Mouse (Mus musculus): ENCODE measurements around the gene Podxl2. TPM values are rescaled to one million over a fixed set of nuclear protein-coding genes. Genes with fewer than 3 reads are reported as not detected.

The Podxl2 gene
- 100 to 1,000 TPM in 2 of 4 experiments, 10 to 100 TPM in 2; 40.6 to 123 (median 83.0) TPM for total RNA-seq (2022)

- DNase-seq: peak; percentile 60
Measured at GRCm38 (mm10) chr6:88874868-88875508, at the start of gene Podxl2. Gene Podxl2 (minus strand): TSS chr6:88875044.

- DNase-seq: no peak
Measured at GRCm38 (mm10) chr6:88918802-88919201, 44.0 kb upstream of the Podxl2 start.

- no peak for DNase-seq
Measured at GRCm38 (mm10) chr6:88916153-88916552, 41.3 kb upstream of the Podxl2 start.

- no peak for DNase-seq
Measured at GRCm38 (mm10) chr6:88915510-88915909, 40.7 kb upstream of the Podxl2 start.

- DNase-seq: no peak
Measured at GRCm38 (mm10) chr6:88914799-88915198, 40.0 kb upstream of the Podxl2 start.

GRCm38 (mm10) chr6:88913440-88913839, 38.6 kb upstream of the Podxl2 start:
- DNase-seq: no peak

- DNase-seq: no peak
Measured at GRCm38 (mm10) chr6:88913022-88913421, 38.2 kb upstream of the Podxl2 start.

- no peak for DNase-seq
Measured at GRCm38 (mm10) chr6:88909151-88909550, 34.3 kb upstream of the Podxl2 start.

GRCm38 (mm10) chr6:88906369-88907108, 31.7 kb upstream of the Podxl2 start:
- peak; percentile 73 for DNase-seq

- no peak for DNase-seq
Measured at GRCm38 (mm10) chr6:88905042-88905441, 30.2 kb upstream of the Podxl2 start.

GRCm38 (mm10) chr6:88904456-88904974, 29.7 kb upstream of the Podxl2 start:
- peak; percentile 68 for DNase-seq

GRCm38 (mm10) chr6:88903708-88904107, 28.9 kb upstream of the Podxl2 start:
- DNase-seq: no peak

GRCm38 (mm10) chr6:88901947-88902820, 27.3 kb upstream of the Podxl2 start, which contains the start of gene Tpra1:
Gene Tpra1 (plus strand): TSS chr6:88902251.
- DNase-seq: peak; percentile 95

GRCm38 (mm10) chr6:88901471-88901870, 26.6 kb upstream of the Podxl2 start:
- no peak for DNase-seq

- DNase-seq: no peak
Measured at GRCm38 (mm10) chr6:88899628-88900027, 24.8 kb upstream of the Podxl2 start.

- DNase-seq: no peak
Measured at GRCm38 (mm10) chr6:88899086-88899485, 24.2 kb upstream of the Podxl2 start.

GRCm38 (mm10) chr6:88898534-88899048, 23.7 kb upstream of the Podxl2 start, which contains the start of gene Mcm2:
Gene Mcm2 (minus strand): TSS chr6:88898780.
- DNase-seq: peak; percentile 94

GRCm38 (mm10) chr6:88897246-88897645, 22.4 kb upstream of the Podxl2 start:
- no peak for DNase-seq

GRCm38 (mm10) chr6:88895943-88896342, 21.1 kb upstream of the Podxl2 start:
- no peak for DNase-seq

- DNase-seq: no peak
Measured at GRCm38 (mm10) chr6:88893559-88893958, 18.7 kb upstream of the Podxl2 start.

GRCm38 (mm10) chr6:88890832-88891231, 16.0 kb upstream of the Podxl2 start:
- DNase-seq: no peak

GRCm38 (mm10) chr6:88889410-88890042, 14.7 kb upstream of the Podxl2 start:
- DNase-seq: no peak
